Mouse (Mus musculus) T-helper 2 cell (primary cell): Measurements from ENCODE around the gene Adcy5.

Source experiments
- in situ Hi-C: fragments of 300-600 bp; cut with MboI, MseI; formaldehyde crosslinking; loops from one replicate; pipeline ENCODE4 v1.15.1; 2025; ENCODE audit warnings: high pct_unique_total_duplicates

Adcy5 gene

GRCm38 (mm10) chr16:35205681-35206080, 51.0 kb downstream of the Adcy5 start:
- in situ Hi-C loops, result no loop called here

- in situ Hi-C loops, result no loop called here
Observed at GRCm38 (mm10) chr16:35206426-35206825, 51.7 kb downstream of the Adcy5 start.

DNA sequence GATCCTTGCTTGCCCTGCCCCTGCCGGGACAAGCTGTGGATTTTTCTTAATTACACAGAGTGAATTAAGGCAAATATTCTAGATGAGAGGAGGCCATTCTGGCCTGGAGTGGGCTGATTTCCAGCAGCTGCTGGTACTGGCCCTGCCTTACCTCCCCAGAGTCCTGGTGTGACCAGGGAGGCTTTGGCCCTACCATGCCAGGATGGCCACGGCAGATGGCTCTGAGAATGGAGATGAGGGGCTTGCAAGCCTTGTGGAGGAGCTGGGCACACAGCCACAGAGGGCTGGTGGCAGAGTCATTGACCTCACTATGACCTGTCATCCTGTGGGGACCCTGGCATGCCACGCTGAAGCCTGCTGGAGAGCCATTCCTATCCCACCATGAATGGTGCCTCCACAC, 54.1 kb downstream of the Adcy5 start:
- in situ Hi-C loops, result no loop called here

DNA sequence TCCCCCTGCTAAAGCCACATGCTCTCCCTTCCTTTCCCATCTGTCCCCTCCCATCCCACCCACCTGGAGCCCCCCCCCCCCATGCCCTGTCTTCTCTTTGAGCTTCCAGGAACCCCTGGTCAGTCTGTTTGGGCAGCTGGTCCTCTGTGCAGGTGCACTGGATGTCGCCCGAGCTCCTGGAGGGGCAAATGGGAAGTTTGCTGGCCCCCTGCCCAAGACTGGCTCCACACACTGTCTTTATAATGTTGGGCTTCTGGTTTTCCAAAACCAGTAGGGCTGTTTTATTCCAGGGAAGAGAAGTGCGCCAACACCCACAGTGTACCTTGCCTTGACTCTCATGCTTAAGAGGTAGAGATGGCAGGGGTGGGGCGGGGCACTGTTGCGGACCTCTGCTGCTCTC, 55.1 kb downstream of the Adcy5 start:
- in situ Hi-C loops, result no loop called here

GRCm38 (mm10) chr16:35215047-35215446, 60.4 kb downstream of the Adcy5 start:
- in situ Hi-C loops, result no loop called here

DNA sequence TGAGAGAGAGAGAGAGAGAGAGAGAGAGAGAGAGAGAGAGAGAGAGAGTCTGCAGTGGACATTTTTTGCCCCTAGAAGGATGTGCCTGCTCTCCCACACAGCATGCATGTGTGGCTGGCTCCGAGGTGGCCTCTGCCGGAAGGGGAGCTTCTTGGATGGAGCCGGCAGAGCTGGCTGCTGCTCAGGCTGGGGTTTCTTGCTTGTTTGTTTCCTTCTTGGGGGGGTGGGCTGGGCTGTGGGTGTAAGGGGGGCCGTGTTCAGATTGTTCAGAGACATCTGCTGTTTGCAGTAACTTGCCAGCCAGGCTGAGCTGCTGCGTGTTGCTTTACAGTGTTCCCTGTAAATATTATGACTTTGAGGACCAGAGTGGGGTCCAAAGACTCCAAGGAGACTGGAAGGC, 60.8 kb downstream of the Adcy5 start:
- in situ Hi-C loops, result no loop called here

- in situ Hi-C loops, result no loop called here
Observed at GRCm38 (mm10) chr16:35216826-35217491, 62.3 kb downstream of the Adcy5 start.

GRCm38 (mm10) chr16:35220412-35220811, 65.7 kb downstream of the Adcy5 start:
- in situ Hi-C loops, result no loop called here

- in situ Hi-C loops, result no loop called here
Observed at GRCm38 (mm10) chr16:35221581-35221980, 66.9 kb downstream of the Adcy5 start.

- in situ Hi-C loops, result no loop called here
Observed at GRCm38 (mm10) chr16:35223930-35224329, 69.3 kb downstream of the Adcy5 start.

DNA sequence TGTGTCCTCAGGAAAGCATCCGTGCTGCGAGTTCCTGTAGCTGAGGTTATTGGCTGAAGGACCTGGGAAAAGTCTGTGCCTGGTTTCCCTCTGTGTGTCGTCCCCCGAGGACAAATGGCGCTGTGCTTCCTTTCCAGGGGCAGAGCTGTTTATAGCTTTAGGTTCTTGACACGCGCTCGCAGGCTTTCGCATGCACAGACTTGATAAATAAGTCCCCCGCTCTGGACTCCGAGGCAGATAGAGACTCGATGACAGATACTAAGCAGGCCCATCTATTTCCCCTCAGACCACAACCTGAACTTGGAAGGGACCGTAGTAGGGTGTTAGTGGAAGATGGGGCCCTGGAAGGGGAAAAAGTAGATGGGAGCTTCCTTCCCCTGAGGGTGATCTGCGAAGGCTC, 70.0 kb downstream of the Adcy5 start:
- in situ Hi-C loops, result no loop called here

DNA sequence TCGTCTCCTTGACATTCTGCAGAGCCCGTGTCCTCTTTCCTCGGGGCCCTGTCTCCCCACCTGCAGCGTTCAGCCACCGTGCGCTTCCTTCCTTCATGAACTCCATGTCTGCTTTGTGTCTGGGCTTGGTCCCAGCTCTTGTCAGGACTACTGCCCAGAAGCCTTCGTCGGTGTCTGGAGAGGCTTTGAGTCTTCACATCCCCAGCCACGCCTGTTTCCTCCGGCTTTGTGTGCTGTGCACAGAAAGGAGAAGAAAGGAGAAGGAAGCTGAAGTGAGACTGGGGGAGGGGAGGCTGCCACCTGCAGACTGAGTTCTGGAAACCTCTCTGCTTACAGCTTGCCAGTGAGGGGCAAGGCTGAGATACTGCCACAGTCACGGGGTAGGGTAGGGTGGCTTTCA, 74.9 kb downstream of the Adcy5 start:
- in situ Hi-C loops, result no loop called here

GRCm38 (mm10) chr16:35232153-35232750, 77.6 kb downstream of the Adcy5 start:
- in situ Hi-C loops, result no loop called here

GRCm38 (mm10) chr16:35233329-35233728, 78.7 kb downstream of the Adcy5 start:
- in situ Hi-C loops, result no loop called here

DNA sequence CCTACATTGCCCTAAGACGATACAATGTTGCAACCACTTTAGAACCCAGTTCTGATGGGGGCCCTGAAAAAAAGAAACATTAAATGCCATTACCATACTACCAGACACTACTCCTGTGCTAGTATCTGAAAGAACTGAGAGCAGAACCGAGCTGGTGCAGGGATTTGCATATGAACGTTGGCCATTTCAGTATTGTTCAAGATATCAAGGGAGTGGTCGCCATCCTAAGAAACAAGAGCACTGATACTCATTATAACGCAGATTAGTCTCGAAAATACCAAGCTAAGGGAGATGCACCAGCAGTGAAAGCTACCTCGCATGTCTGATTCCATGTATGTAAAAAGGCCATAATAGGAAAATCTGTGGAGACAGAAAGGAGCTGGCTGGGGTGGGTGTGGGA, 82.4 kb downstream of the Adcy5 start:
- in situ Hi-C loops, result no loop called here

DNA sequence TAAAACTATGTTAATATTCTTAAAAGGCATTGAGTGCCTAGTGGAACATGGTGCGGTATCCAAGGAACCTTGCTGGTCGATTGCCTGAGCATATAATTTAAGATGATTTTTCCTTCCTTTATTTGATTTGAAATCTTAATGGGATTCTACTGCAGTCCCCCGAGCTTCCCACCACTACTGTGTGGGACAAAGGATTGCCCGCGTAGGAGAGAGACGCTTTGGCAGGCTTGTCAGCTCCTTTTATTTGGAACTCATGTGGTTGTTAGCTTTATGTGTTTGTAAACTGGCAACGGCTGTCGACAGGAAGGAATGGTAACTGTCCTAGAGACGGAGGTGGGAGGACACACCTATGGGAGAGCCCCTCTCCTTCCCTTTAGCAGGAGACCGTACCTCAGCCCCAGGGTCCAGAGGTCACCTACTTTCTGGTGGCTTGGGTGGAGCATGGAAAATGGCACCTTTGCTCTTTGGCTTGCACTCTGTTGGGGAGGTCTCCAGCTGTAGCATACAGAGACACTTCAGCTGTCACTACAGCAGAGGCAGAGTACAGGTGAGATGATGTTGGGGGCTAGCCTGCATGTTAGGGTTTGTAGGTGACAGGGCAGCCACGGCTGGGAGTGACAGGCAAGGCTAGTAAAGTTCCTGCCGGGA, 84.8 kb downstream of the Adcy5 start:
- in situ Hi-C loops, result no loop called here

- in situ Hi-C loops, result no loop called here
Observed at GRCm38 (mm10) chr16:35239966-35240730, 85.5 kb downstream of the Adcy5 start.

DNA sequence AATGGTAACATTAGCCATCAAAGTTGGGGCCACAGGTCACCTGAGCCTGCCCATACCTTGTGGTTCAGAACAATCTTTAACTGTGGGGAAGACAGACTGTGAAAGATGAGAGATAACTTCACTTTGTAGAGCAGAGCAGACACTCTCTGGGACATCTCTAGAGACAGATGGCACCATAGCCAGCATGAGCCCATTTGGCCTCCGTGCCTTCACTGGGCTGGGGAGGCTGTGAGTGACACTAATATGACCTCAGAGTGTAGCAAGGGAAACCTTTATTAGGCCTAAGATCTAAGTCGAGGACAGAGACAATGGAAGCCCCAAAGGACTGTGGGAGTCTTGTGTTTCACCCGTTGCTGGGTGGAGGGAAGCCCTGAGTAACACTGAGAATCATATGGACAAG, 92.7 kb downstream of the Adcy5 start:
- in situ Hi-C loops, result no loop called here

- in situ Hi-C loops, result no loop called here
Observed at GRCm38 (mm10) chr16:35248825-35249224, 94.1 kb downstream of the Adcy5 start.

GRCm38 (mm10) chr16:35249763-35250162, 95.1 kb downstream of the Adcy5 start:
- in situ Hi-C loops, result no loop called here

DNA sequence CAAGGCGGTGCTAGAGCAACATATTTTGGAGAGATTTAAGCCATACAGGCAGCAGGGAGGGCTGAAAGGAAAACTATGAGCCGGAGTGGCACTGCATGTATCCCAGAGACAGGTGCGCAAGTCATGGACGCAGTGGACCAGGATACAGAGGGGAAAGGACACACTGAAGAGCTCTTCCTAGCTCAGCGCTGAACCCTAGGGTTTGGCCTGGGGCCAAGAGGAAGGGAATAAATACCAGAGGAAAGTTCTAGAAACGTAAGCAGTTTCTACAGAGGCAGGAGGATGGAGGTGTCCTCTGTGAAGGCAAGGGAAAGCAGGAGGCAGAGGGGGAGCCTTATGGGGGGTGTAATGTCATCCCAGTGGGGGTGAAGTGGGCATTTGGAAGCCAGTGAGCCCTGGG, 97.0 kb downstream of the Adcy5 start:
- in situ Hi-C loops, result no loop called here

GRCm38 (mm10) chr16:35252967-35253366, 98.3 kb downstream of the Adcy5 start:
- in situ Hi-C loops, result no loop called here
